Mouse (Mus musculus): ENCODE results near the gene Methig1. TPM values are rescaled to one million over a fixed set of nuclear protein-coding genes. Genes with fewer than 3 reads are reported as not detected.

Methig1 gene
- 13.5 TPM for polyA plus RNA-seq (2014; fragmentation: Illumina TruSeq; extraction: RNeasy Lipid Tissue Mini Kit (QIAGEN cat#74804); ENCODE audit: low read depth, low replicate concordance)

GRCm38 (mm10) chr15:100352711-100353250 is at the start of gene Methig1, which contains the start of gene Mettl7a2:
Methig1 (plus strand) TSS chr15:100353149.
Mettl7a2 (plus strand) TSS chr15:100353200.

GRCm38 (mm10) chr15:100304019-100304991 is 48.6 kb upstream of the Methig1 start, which contains the start of gene Mettl7a1:
Mettl7a1 (plus strand) TSS chr15:100304140.

GRCm38 (mm10) chr15:100334629-100335028 is 18.3 kb upstream of the Methig1 start, which contains the start of gene Mettl7a3:
Mettl7a3 (plus strand) TSS chr15:100334929.

GRCm38 (mm10) chr15:100364242-100364641 is 11.3 kb downstream of the Methig1 start, which contains the start of gene Higd1c:
Higd1c (plus strand) TSS chr15:100364542.

GRCm38 (mm10) chr15:100421758-100422197 is 68.8 kb downstream of the Methig1 start, which contains the start of gene Gm5475:
Gm5475 (plus strand) TSS chr15:100422147.

GRCm38 (mm10) chr15:100424396-100425122 is 71.6 kb downstream of the Methig1 start, which contains the start of gene Slc11a2:
Slc11a2 (minus strand) TSS chr15:100425072.

Other genes starting within 250 kb of the Methig1 start
- gene Atf1, start 125.3 kb upstream of the Methig1 start, polyA plus RNA-seq (2014; fragmentation: Illumina TruSeq; extraction: RNeasy Lipid Tissue Mini Kit (QIAGEN cat#74804); ENCODE audit: low read depth, low replicate concordance): 51.4 TPM
- gene Tmprss12, start 72.3 kb upstream of the Methig1 start, polyA plus RNA-seq (2014; fragmentation: Illumina TruSeq; extraction: RNeasy Lipid Tissue Mini Kit (QIAGEN cat#74804); ENCODE audit: low read depth, low replicate concordance): not detected
- 437 TPM for gene Mettl7a1, start 49.0 kb upstream of the Methig1 start, polyA plus RNA-seq (2014; fragmentation: Illumina TruSeq; extraction: RNeasy Lipid Tissue Mini Kit (QIAGEN cat#74804); ENCODE audit: low read depth, low replicate concordance)
- not detected for gene Mettl7a3, start 18.2 kb upstream of the Methig1 start, polyA plus RNA-seq (2014; fragmentation: Illumina TruSeq; extraction: RNeasy Lipid Tissue Mini Kit (QIAGEN cat#74804); ENCODE audit: low read depth, low replicate concordance)
- gene Mettl7a2, start 51 bp downstream of the Methig1 start, polyA plus RNA-seq (2014; fragmentation: Illumina TruSeq; extraction: RNeasy Lipid Tissue Mini Kit (QIAGEN cat#74804); ENCODE audit: low read depth, low replicate concordance): 164 TPM
- not detected for gene Higd1c, start 11.4 kb downstream of the Methig1 start, polyA plus RNA-seq (2014; fragmentation: Illumina TruSeq; extraction: RNeasy Lipid Tissue Mini Kit (QIAGEN cat#74804); ENCODE audit: low read depth, low replicate concordance)
- gene Gm5475, start 69.0 kb downstream of the Methig1 start, polyA plus RNA-seq (2014; fragmentation: Illumina TruSeq; extraction: RNeasy Lipid Tissue Mini Kit (QIAGEN cat#74804); ENCODE audit: low read depth, low replicate concordance): 0.49 TPM
- gene Slc11a2, start 71.9 kb downstream of the Methig1 start, polyA plus RNA-seq (2014; fragmentation: Illumina TruSeq; extraction: RNeasy Lipid Tissue Mini Kit (QIAGEN cat#74804); ENCODE audit: low read depth, low replicate concordance): 22.7 TPM
- 21.3 TPM for gene Letmd1, start 115.9 kb downstream of the Methig1 start, polyA plus RNA-seq (2014; fragmentation: Illumina TruSeq; extraction: RNeasy Lipid Tissue Mini Kit (QIAGEN cat#74804); ENCODE audit: low read depth, low replicate concordance)
- gene Csrnp2, start 142.3 kb downstream of the Methig1 start, polyA plus RNA-seq (2014; fragmentation: Illumina TruSeq; extraction: RNeasy Lipid Tissue Mini Kit (QIAGEN cat#74804); ENCODE audit: low read depth, low replicate concordance): 1.3 TPM
- 9.4 TPM for gene Tfcp2, start 198.9 kb downstream of the Methig1 start, polyA plus RNA-seq (2014; fragmentation: Illumina TruSeq; extraction: RNeasy Lipid Tissue Mini Kit (QIAGEN cat#74804); ENCODE audit: low read depth, low replicate concordance)
- gene Pou6f1, start 246.8 kb downstream of the Methig1 start, polyA plus RNA-seq (2014; fragmentation: Illumina TruSeq; extraction: RNeasy Lipid Tissue Mini Kit (QIAGEN cat#74804); ENCODE audit: low read depth, low replicate concordance): 4.9 TPM